Mouse (Mus musculus) liver, postnatal 0 days (tissue): ENCODE results near the gene Dclre1b. TPM values are rescaled to one million over a fixed set of nuclear protein-coding genes. Genes with fewer than 3 reads are reported as not detected.

ENCODE experiments used
- ATAC-seq: fragments of 200-750 bp; cut with Nextera tagmentation; 2 replicates; pipeline ENCODE4 v1.8.0; 2017; ENCODE audit warnings: mild to moderate bottlenecking, moderate library complexity
- DNase-seq: peaks from one replicate; pipeline ENCODE4 v3.0.0-alpha.2; 2016
- H3K27ac ChIP-seq: fragments of 300-500 bp; sonication (generic); 2 replicates; pipeline ENCODE4 v1.5.1; 2014; ENCODE audit warnings: antibody characterized with exemption, moderate library complexity, mild to moderate bottlenecking, low read depth
- H3K27me3 ChIP-seq: fragments of 300-500 bp; sonication (generic); 2 replicates; pipeline ENCODE4 v1.6.1; 2014; ENCODE audit warnings: low read length, control low read depth, mixed read lengths; ENCODE audit not compliant: insufficient read depth
- H3K36me3 ChIP-seq: fragments of 300-500 bp; sonication (generic); replicated peaks from 2 replicates; pipeline ENCODE4 v1.6.1; 2014; ENCODE audit warnings: mild to moderate bottlenecking, control low read depth, low read length, moderate library complexity, mixed read lengths; ENCODE audit not compliant: insufficient read depth
- H3K4me1 ChIP-seq: fragments of 300-500 bp; sonication (generic); 2 replicates; pipeline ENCODE4 v1.6.1; 2014; ENCODE audit warnings: antibody characterized with exemption, mild to moderate bottlenecking, control low read depth; ENCODE audit not compliant: insufficient read depth
- H3K4me2 ChIP-seq: fragments of 300-500 bp; sonication (generic); 2 replicates; pipeline ENCODE4 v1.6.1; 2014; ENCODE audit warnings: low read depth, mild to moderate bottlenecking, low read length, moderate library complexity, mixed read lengths
- H3K4me3 ChIP-seq: fragments of 300-500 bp; sonication (generic); 2 replicates; pipeline ENCODE4 v1.5.1; 2014; ENCODE audit warnings: low read depth, low read length
- H3K9ac ChIP-seq: fragments of 300-500 bp; sonication (generic); replicated peaks from 2 replicates; pipeline ENCODE4 v1.6.1; 2014; ENCODE audit warnings: mild to moderate bottlenecking, moderate library complexity
- H3K9me3 ChIP-seq: fragments of 300-500 bp; sonication (generic); 2 replicates; pipeline ENCODE4 v1.6.1; 2016; ENCODE audit warnings: mild to moderate bottlenecking, control low read depth, low read length, mixed read lengths
- CTCF ChIP-seq: sonication (generic); IDR thresholded peaks from 2 replicates; pipeline ENCODE4 v1.5.1; 2016; ENCODE audit warnings: antibody characterized with exemption, low read depth
- EP300 ChIP-seq: IDR thresholded peaks from 2 replicates; pipeline ENCODE4 v1.6.1; 2016; ENCODE audit warnings: antibody characterized with exemption, low read depth, mild to moderate bottlenecking
- WGBS: fragments of 180-500 bp; shearing (Covaris S2); extraction: QIAGEN DNeasy Blood & Tissue Kit; methylation state at CpG from one replicate; pipeline ENCODE4 v1.1.7; 2014; ENCODE audit not compliant: insufficient replicate concordance; 5-methylcytosine and 5-hydroxymethylcytosine counted together
- polyA plus RNA-seq: library from polyadenylated mRNA; unstranded; fragments of >200 nt; fragmentation: Nextera tagmentation; extraction: Ambion mirVana; gene quantifications from 2 replicates; pipeline ENCODE4 v1.2.1, GENCODE M21; 2015

Gene Dclre1b
- polyA plus RNA-seq = 19.0 and 22.8 TPM in 2 replicates

DNA sequence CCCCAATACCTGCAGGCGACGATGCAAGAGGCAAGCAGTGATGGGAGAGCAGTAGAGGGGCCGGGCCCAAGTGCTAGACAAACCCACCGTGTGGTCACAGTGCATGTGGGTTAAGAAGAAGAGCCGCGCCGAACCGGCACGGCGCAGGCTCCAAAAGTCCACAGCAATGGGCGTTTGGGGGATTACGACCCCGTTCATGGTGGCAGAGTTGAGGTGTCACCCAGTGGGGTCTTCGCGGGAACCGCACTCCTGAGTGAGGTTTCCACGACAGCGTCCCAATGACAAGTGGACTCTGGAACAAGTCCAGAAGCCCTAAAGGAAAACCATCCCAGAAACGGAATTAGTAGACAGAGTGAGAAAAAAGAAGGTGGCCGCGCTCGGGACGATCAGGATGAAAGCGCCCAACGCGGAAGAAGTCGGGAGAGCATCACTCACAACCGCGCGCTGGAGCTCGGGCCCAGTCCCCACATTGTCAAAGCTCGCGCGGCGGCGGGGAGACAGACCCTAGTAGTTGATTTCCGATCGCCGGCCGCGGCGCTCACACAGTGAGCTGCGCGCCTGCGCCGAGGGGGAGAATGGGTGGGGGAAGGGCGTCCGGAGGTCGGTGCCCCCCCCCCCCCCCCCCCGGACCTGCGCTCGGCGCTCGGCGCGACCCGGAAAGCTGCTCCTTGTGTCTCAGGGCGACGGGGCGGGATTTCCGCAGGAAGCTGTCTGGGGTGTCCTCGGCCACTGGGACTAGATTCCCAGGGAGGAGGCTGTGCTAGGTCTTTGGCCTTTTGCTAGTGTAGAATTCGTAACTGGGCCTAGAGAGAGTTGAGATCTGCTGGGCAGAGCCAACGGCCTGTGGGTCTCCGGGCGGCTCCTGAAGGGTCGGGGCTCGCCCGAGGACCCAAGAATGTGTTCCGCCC, at the start of gene Dclre1b, which contains the start of the genes Ap4b1 and Gm43064:
Dclre1b (minus strand) TSS at position 554 of the 908 bp plus-strand sequence.
Ap4b1 (plus strand) TSS at position 630 of the 908 bp plus-strand sequence.
Gm43064 (plus strand) TSS at position 683 of the 908 bp plus-strand sequence.
- Histone ChIP-seq H3K9me3 (no peaks in the 10 kb centered on the region), H3K36me3 (peaks cover 43% of the 10 kb centered on the region), H3K9ac (peak within 1 kb of the TSS; percentile 91), H3K4me1 (peaks cover 34% of the 10 kb centered on the region), H3K4me2 (peak within 1 kb of the TSS; percentile 82), H3K27me3 (no peaks in the 10 kb centered on the region), H3K4me3 (peak within 1 kb of the TSS; percentile 79), H3K27ac (peak within 1 kb of the TSS; percentile 98)
- ATAC-seq (peak; percentile 88), DNase-seq (peak; percentile 94)
- TF ChIP-seq EP300 = no peak; the same call in 1 of the 2 replicates
- TF ChIP-seq CTCF = no peak
- under 1% methylated on average over 55 of the region's 70 CpGs for WGBS

DNA sequence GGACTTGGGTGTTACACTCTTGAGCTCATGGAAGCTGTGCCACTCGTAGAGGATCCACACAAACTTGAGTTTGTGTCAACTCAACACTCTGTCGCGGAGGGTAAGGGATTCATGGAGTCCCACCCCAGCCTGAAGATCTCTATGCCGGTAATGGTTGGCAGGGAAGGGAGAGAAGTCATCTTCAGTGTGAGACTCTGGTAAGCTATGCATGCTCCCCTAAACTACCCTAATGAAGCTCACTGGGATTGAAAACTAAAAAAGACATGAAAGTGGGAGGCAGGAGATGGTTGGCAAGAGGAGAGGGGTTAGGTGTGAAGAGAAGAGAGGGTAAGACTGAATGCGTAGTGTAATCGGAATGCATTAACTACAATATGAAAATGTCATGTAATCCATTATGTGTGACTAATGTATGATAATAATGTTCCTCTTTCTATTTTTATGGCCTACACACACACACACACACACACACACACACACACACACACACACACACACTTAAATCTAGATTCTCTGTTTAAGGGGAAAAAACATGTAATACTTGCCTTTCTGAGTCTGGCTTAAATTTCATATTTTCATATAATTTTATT, 48.8 kb upstream of the Dclre1b start:
- Histone ChIP-seq H3K4me2 (no peak overlapping the region), H3K36me3 (no peaks in the 10 kb centered on the region), H3K4me3 (no peak overlapping the region), H3K27ac (peak overlapping the region; percentile 57), H3K27me3 (no peaks in the 10 kb centered on the region), H3K4me1 (no peaks in the 10 kb centered on the region), H3K9ac (no peak overlapping the region), H3K9me3 (no peaks in the 10 kb centered on the region)
- DNase-seq (no peak), ATAC-seq (no peak)
- TF ChIP-seq CTCF (no peak), EP300 (no peak)
- WGBS = 79% methylated on average over 6 of the region's 6 CpGs

DNA sequence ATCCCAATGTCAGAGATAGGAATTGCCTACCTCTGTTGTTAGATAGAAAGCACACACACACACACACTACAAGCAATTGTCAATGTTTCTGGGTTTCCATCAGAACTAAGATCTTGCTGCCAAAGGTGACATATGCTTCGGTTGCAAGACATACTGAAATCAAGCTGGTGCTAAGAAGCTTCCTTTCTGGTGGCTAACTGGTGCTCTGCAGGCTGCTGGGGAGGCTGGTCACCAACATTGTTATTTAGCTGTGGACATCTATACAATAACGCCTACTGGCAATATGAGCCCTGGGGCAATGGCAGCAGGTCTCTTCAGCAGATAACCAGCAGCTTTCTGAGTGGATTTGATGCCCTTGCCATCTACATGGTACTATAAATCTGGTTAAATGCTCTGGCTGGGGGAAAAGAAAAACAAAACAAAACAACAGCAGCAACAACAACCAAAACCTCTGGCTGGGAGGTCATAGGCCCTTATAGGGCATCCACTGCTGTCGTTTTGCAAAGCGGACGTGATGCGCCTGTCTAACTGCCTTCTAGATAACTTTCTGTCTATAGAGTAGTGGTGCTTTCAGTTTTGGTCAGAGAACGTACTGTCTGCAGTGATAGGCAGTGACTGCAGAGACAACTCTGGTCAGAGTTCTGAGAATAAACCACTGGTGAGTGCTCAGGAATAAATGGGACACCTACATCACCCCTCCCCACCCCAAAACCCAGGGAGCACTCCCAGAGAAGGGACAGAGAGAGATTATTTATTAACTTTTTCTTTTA, 48.0 kb upstream of the Dclre1b start:
- ATAC-seq (no peak), DNase-seq (no peak)
- Histone ChIP-seq H3K9me3 (no peaks in the 10 kb centered on the region), H3K27ac (no peak overlapping the region), H3K4me3 (no peak overlapping the region), H3K4me1 (no peaks in the 10 kb centered on the region), H3K9ac (no peak overlapping the region), H3K4me2 (no peak overlapping the region), H3K36me3 (no peaks in the 10 kb centered on the region), H3K27me3 (no peaks in the 10 kb centered on the region)
- TF ChIP-seq CTCF (no peak), EP300 (no peak)
- WGBS = 71% methylated on average over 7 of the region's 7 CpGs

DNA sequence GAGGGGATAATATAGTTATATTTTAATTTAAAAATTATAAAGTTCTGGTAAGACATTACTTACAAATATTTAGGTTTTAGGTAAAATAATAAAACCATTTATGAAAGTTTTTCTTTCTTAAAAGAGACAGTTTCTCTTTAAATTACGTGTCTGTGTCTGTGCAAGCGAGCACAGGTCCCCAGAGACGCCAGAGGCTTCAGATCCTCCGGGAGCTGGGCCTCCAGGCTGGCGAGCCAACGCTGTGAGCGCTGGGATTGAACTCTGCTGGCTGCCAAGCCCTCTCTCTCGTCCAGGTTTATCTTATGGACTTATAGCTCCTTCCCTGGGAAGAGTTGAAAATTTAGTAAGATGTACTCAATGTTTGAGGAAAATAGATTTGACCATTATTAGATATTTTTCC, 44.6 kb upstream of the Dclre1b start:
- Histone ChIP-seq H3K4me1 (no peaks in the 10 kb centered on the region), H3K9me3 (no peaks in the 10 kb centered on the region), H3K36me3 (no peaks in the 10 kb centered on the region), H3K27ac (no peak overlapping the region), H3K4me3 (no peak overlapping the region), H3K27me3 (no peaks in the 10 kb centered on the region), H3K9ac (no peak overlapping the region), H3K4me2 (no peak overlapping the region)
- WGBS = 73% methylated on average over 8 of the region's 8 CpGs
- no peak for TF ChIP-seq EP300
- no peak for TF ChIP-seq CTCF
- ATAC-seq (no peak), DNase-seq (no peak)

DNA sequence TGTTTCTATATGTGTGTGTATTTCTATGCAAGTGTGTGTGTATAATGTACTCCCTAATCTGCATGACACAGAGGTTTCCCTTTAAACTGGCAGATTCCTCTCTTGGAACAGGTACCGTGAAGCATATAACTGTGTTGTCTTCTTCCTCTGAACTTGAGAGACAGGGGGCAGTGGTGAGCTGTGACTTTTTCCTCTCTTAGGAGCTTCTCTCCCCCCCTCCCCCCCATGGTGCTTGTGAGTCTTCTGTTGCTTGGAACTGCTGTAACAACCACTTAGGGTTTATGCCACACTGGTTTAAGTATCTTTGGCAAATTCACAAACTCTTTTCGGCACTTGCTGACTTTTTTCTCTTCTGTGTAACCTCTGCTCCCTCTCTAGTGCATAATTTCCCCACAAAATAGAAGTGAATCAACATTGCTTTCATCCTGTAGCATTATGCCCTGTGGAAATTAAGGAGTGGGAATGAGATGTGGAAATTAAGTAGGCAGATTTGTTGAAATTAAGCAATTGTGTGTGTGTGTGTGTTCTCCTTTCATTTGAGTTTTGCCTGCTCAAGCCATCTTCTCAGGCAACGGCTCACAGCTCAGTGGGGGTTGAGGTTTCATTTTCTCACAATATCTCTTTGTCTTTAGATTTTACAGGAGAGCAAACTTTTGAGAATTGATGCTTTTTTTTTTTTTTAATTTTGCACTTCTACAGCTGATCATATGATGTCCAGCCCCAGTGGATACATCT, 43.5 kb upstream of the Dclre1b start:
- H3K4me1 ChIP-seq = no peaks in the 10 kb centered on the region
- H3K27ac ChIP-seq = no peak overlapping the region
- DNase-seq = peak; percentile 63
- H3K9me3 ChIP-seq = no peaks in the 10 kb centered on the region
- 57% methylated on average over 3 of the region's 3 CpGs for WGBS
- ATAC-seq = 0 out of 2 replicates have a peak, but pooled peaks have one; percentile 47
- no peak overlapping the region for H3K4me2 ChIP-seq
- no peaks in the 10 kb centered on the region for H3K36me3 ChIP-seq
- H3K9ac ChIP-seq = no peak overlapping the region
- H3K4me3 ChIP-seq = no peak overlapping the region
- no peaks in the 10 kb centered on the region for H3K27me3 ChIP-seq
- TF ChIP-seq CTCF = peak; percentile 69
- TF ChIP-seq EP300 = no peak
